Mouse (Mus musculus) erythroblast, embryonic 14.5 days (primary cell): Measurements from ENCODE around the gene Lamtor2. TPM values are rescaled to one million over a fixed set of nuclear protein-coding genes. Genes with fewer than 3 reads are reported as not detected.

Experiments
- H3K27me3 ChIP-seq: 2 replicates; pipeline ENCODE4 v1.6.1; 2012; ENCODE audit warnings: inconsistent platforms; ENCODE audit not compliant: control insufficient read depth
- H3K36me3 ChIP-seq: 2 replicates; pipeline ENCODE4 v1.6.1; 2012; ENCODE audit warnings: mild to moderate bottlenecking, inconsistent platforms; ENCODE audit not compliant: control insufficient read depth
- H3K4me1 ChIP-seq: 2 replicates; pipeline ENCODE4 v1.6.1; 2012; ENCODE audit warnings: inconsistent platforms; ENCODE audit not compliant: control insufficient read depth
- H3K4me3 ChIP-seq: replicated peaks from 2 replicates; pipeline ENCODE3; 2012; ENCODE audit warnings: moderate library complexity, mild to moderate bottlenecking, inconsistent platforms
- H3K9me3 ChIP-seq: 2 replicates; pipeline ENCODE4 v1.6.1; 2012; ENCODE audit warnings: low read length, inconsistent platforms, mixed read lengths; ENCODE audit not compliant: control insufficient read depth
- GATA1 ChIP-seq: IDR thresholded peaks from 2 replicates; pipeline ENCODE4 v1.6.1; 2012; ENCODE audit warnings: low read length, inconsistent platforms, mixed read lengths
- TAL1 ChIP-seq: IDR thresholded peaks from 3 replicates; pipeline ENCODE4 v1.6.1; 2012; ENCODE audit warnings: low read length, inconsistent platforms, mixed read lengths
- polyA plus RNA-seq: library from polyadenylated mRNA; stranded (reverse); fragments of >175 nt; gene quantifications from 2 replicates; pipeline ENCODE4 v1.2.3, GENCODE M21; 2012

The Lamtor2 gene
- polyA plus RNA-seq, 1 experiment = 7.4 TPM

- TF ChIP-seq TAL1 = no peak
- TF ChIP-seq GATA1 = no peak
Observed at GRCm38 (mm10) chr3:88512896-88513545, 39.9 kb downstream of the Lamtor2 start.

DNA sequence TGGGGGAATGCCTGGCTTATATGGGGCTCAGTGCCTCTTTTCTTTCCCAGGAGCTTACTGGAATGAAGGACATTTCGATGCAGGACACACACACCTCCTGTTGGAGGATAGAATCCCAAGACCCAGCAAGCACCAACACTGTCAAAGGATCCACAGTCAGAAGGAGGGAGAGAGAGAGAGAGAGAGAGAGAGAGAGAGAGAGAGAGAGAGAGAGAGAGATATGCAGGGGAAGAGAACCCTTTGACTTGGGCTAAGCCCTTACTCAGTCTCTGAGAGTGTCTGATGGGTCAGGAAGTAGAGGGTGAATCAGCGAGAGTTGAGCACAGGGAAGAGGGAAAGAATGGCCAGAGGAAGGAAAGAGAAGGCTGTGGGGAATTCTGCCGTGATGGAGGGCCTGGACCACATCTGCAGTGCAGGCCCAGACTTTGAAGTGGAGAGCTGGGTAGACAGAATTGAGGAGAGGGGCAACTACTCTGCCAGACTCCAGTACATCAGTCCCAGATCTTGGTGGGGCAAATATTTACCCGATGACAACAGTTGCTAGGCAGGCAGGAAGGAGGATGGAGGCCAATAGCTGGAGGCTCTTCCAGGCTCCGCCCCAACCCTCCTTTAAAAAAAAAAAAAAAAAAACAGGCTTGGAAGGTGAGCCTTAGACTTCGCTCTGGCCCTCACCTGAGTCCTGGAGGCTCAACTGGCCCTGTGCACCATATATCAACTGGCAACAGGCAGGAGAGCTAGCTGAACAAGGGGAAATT is 40.6 kb downstream of the Lamtor2 start:
- Histone ChIP-seq H3K4me3 (no peak overlapping the region), H3K36me3 (no peaks in the 10 kb centered on the region), H3K4me1 (peaks cover 44% of the 10 kb centered on the region), H3K9me3 (no peaks in the 10 kb centered on the region), H3K27me3 (peaks cover 24% of the 10 kb centered on the region)
- TF ChIP-seq GATA1 (no peak), TAL1 (no peak)

More at GRCm38 (mm10) chr3:88512896-88513545, 39.9 kb downstream of the Lamtor2 start:
- Histone ChIP-seq H3K36me3 (no peaks in the 10 kb centered on the region), H3K4me3 (no peak overlapping the region), H3K27me3 (peaks cover 26% of the 10 kb centered on the region), H3K4me1 (peaks cover 39% of the 10 kb centered on the region), H3K9me3 (no peaks in the 10 kb centered on the region)

- no peak for TF ChIP-seq GATA1
Observed at GRCm38 (mm10) chr3:88511559-88511958, 41.3 kb downstream of the Lamtor2 start.

GRCm38 (mm10) chr3:88510421-88511289 is 42.2 kb downstream of the Lamtor2 start:
- peak overlapping the region; percentile 61 for H3K4me3 ChIP-seq
- peaks cover 24% of the 10 kb centered on the region for H3K27me3 ChIP-seq
- no peaks in the 10 kb centered on the region for H3K36me3 ChIP-seq
- no peaks in the 10 kb centered on the region for H3K9me3 ChIP-seq
- H3K4me1 ChIP-seq = peaks cover 52% of the 10 kb centered on the region
- no peak for TF ChIP-seq GATA1
- TF ChIP-seq TAL1 = no peak

More at GRCm38 (mm10) chr3:88511559-88511958, 41.3 kb downstream of the Lamtor2 start:
- no peaks in the 10 kb centered on the region for H3K9me3 ChIP-seq
- H3K4me1 ChIP-seq = peaks cover 48% of the 10 kb centered on the region
- H3K4me3 ChIP-seq = no peak overlapping the region
- peaks cover 24% of the 10 kb centered on the region for H3K27me3 ChIP-seq
- no peaks in the 10 kb centered on the region for H3K36me3 ChIP-seq

- H3K36me3 ChIP-seq = no peaks in the 10 kb centered on the region
- H3K9me3 ChIP-seq = no peaks in the 10 kb centered on the region
- TF ChIP-seq TAL1 (no peak), GATA1 (no peak)
- peaks cover 58% of the 10 kb centered on the region for H3K4me1 ChIP-seq
- peak within 1 kb of the TSS; percentile 61 for H3K4me3 ChIP-seq
- peaks cover 24% of the 10 kb centered on the region for H3K27me3 ChIP-seq
Observed at GRCm38 (mm10) chr3:88509692-88510420, 43.0 kb downstream of the Lamtor2 start, which contains the start of gene Lmna. Gene Lmna, minus strand, starts transcription at chr3:88509956.

DNA sequence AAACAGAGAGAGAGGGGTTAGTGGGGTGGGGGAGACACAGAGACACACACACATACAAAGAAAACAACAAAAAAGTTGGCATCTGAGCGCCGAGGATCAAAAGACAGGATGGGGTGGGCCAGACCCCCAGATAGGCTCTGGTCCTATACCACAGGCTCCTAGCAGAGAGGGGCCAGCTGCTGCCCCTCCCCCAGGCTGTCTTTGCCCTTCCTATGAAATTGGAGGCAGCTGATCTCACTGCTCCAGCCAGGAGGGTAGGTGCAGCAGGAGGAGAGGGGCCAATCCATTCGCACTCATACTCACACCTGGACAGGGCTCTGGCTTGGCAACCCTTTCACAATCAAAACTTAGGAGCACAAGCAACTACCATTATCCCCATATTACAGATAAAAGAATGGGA is 43.6 kb downstream of the Lamtor2 start:
- Histone ChIP-seq H3K9me3 (no peaks in the 10 kb centered on the region), H3K36me3 (no peaks in the 10 kb centered on the region), H3K27me3 (peaks cover 19% of the 10 kb centered on the region), H3K4me1 (peaks cover 58% of the 10 kb centered on the region), H3K4me3 (peak overlapping the region; percentile 61)
- TF ChIP-seq GATA1 = no peak
- TF ChIP-seq TAL1 = no peak

- no peaks in the 10 kb centered on the region for H3K27me3 ChIP-seq
- H3K9me3 ChIP-seq = no peaks in the 10 kb centered on the region
- TF ChIP-seq GATA1 (no peak), TAL1 (no peak)
- peaks cover 74% of the 10 kb centered on the region for H3K4me1 ChIP-seq
- H3K4me3 ChIP-seq = no peak overlapping the region
- H3K36me3 ChIP-seq = peaks cover 12% of the 10 kb centered on the region
Observed at GRCm38 (mm10) chr3:88505765-88506164, 47.1 kb downstream of the Lamtor2 start.

DNA sequence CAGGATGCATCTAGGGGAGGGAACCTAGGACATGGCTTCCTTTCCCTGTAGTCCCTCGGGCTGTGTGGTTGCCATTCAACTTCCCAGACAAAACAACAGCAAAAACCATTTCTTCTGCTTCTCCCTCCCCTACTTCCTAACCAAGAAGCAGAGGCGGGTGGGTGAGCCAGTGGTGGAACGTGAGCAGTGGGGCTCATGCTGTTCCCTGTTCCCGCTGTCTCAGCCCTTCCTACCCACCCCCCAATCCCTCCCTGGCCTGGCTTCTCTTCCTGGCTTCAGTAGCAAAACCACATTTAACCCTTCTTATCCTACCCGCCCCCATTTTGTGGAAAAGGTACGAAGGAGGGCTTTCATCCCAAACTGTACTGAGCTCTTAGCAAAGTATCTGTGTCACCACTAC is 47.8 kb downstream of the Lamtor2 start:
- no peaks in the 10 kb centered on the region for H3K27me3 ChIP-seq
- H3K4me3 ChIP-seq = no peak overlapping the region
- H3K4me1 ChIP-seq = peaks cover 74% of the 10 kb centered on the region
- H3K36me3 ChIP-seq = peaks cover 18% of the 10 kb centered on the region
- no peak for TF ChIP-seq TAL1
- TF ChIP-seq GATA1 = no peak
- H3K9me3 ChIP-seq = no peaks in the 10 kb centered on the region
